Mouse (Mus musculus): ENCODE results near the gene Sirt7. TPM values are rescaled to one million over a fixed set of nuclear protein-coding genes. Genes with fewer than 3 reads are reported as not detected.

Sirt7 gene
- polyA plus RNA-seq, 1 experiment: 10.8 TPM

GRCm38 (mm10) chr11:120579316-120580107 is 45.5 kb downstream of the Sirt7 start:
- no peak overlapping the region for H3K9ac ChIP-seq (ENCODE audit: low read depth, poor library complexity, severe bottlenecking)
- peaks cover 22% of the 10 kb centered on the region for H3K36me3 ChIP-seq (ENCODE audit: control insufficient read depth, insufficient read depth, low read length, poor library complexity, severe bottlenecking)
- H3K4me1 ChIP-seq (ENCODE audit: control insufficient read depth, insufficient read depth, low read length): peaks cover 4% of the 10 kb centered on the region
- no peak overlapping the region for H3K4me3 ChIP-seq (ENCODE audit: low read depth, low read length)
- no peaks in the 10 kb centered on the region for H3K9me3 ChIP-seq (replicated peaks; ENCODE audit: control insufficient read depth, insufficient read depth, low read length, poor library complexity, severe bottlenecking)
- TF ChIP-seq CTCF (IDR thresholded peaks at IDR 0.05; ENCODE audit: low read depth, low read length) (peak; percentile 67), EP300 (IDR thresholded peaks at IDR 0.05; ENCODE audit: insufficient read depth, low read depth, low read length) (no peak)
- H3K27ac ChIP-seq (ENCODE audit: insufficient read depth, low read length): no peak overlapping the region
- no peaks in the 10 kb centered on the region for H3K27me3 ChIP-seq (ENCODE audit: control insufficient read depth, insufficient read depth, low read length, poor library complexity, severe bottlenecking)

- peaks cover 4% of the 10 kb centered on the region for H3K4me1 ChIP-seq (ENCODE audit: control insufficient read depth, insufficient read depth, low read length)
- TF ChIP-seq EP300 (IDR thresholded peaks at IDR 0.05; ENCODE audit: insufficient read depth, low read depth, low read length) (no peak), CTCF (IDR thresholded peaks at IDR 0.05; ENCODE audit: low read depth, low read length) (no peak), POLR2A (IDR thresholded peaks at IDR 0.05; ENCODE audit: insufficient read depth, low read length) (no peak)
- no peaks in the 10 kb centered on the region for H3K9me3 ChIP-seq (replicated peaks; ENCODE audit: control insufficient read depth, insufficient read depth, low read length, poor library complexity, severe bottlenecking)
- H3K36me3 ChIP-seq (ENCODE audit: control insufficient read depth, insufficient read depth, low read length, poor library complexity, severe bottlenecking): peaks cover 22% of the 10 kb centered on the region
- no peak overlapping the region for H3K4me3 ChIP-seq (ENCODE audit: low read depth, low read length)
- H3K9ac ChIP-seq (ENCODE audit: low read depth, poor library complexity, severe bottlenecking): no peak overlapping the region
- no peak overlapping the region for H3K27ac ChIP-seq (ENCODE audit: insufficient read depth, low read length)
- H3K27me3 ChIP-seq (ENCODE audit: control insufficient read depth, insufficient read depth, low read length, poor library complexity, severe bottlenecking): no peaks in the 10 kb centered on the region
These were observed 46.3 kb downstream of the Sirt7 start for GRCm38 (mm10) chr11:120578694-120579243.

- Histone ChIP-seq H3K36me3 (ENCODE audit: control insufficient read depth, insufficient read depth, low read length, poor library complexity, severe bottlenecking) (peaks cover 22% of the 10 kb centered on the region), H3K27me3 (ENCODE audit: control insufficient read depth, insufficient read depth, low read length, poor library complexity, severe bottlenecking) (no peaks in the 10 kb centered on the region), H3K9ac (ENCODE audit: low read depth, poor library complexity, severe bottlenecking) (no peak overlapping the region), H3K9me3 (replicated peaks; ENCODE audit: control insufficient read depth, insufficient read depth, low read length, poor library complexity, severe bottlenecking) (no peaks in the 10 kb centered on the region), H3K4me3 (ENCODE audit: low read depth, low read length) (no peak overlapping the region), H3K27ac (ENCODE audit: insufficient read depth, low read length) (no peak overlapping the region), H3K4me1 (ENCODE audit: control insufficient read depth, insufficient read depth, low read length) (peaks cover 4% of the 10 kb centered on the region)
- TF ChIP-seq POLR2A (IDR thresholded peaks at IDR 0.05; ENCODE audit: insufficient read depth, low read length) (no peak), CTCF (IDR thresholded peaks at IDR 0.05; ENCODE audit: low read depth, low read length) (no peak), EP300 (IDR thresholded peaks at IDR 0.05; ENCODE audit: insufficient read depth, low read depth, low read length) (no peak)
These were observed 46.9 kb downstream of the Sirt7 start for GRCm38 (mm10) chr11:120578024-120578693.

- H3K27ac ChIP-seq (ENCODE audit: insufficient read depth, low read length): no peak overlapping the region
- TF ChIP-seq EP300 (IDR thresholded peaks at IDR 0.05; ENCODE audit: insufficient read depth, low read depth, low read length): no peak
- TF ChIP-seq CTCF (IDR thresholded peaks at IDR 0.05; ENCODE audit: low read depth, low read length): no peak
- TF ChIP-seq POLR2A (IDR thresholded peaks at IDR 0.05; ENCODE audit: insufficient read depth, low read length): no peak
- H3K4me1 ChIP-seq (ENCODE audit: control insufficient read depth, insufficient read depth, low read length): peaks cover 4% of the 10 kb centered on the region
- peaks cover 22% of the 10 kb centered on the region for H3K36me3 ChIP-seq (ENCODE audit: control insufficient read depth, insufficient read depth, low read length, poor library complexity, severe bottlenecking)
- no peak overlapping the region for H3K9ac ChIP-seq (ENCODE audit: low read depth, poor library complexity, severe bottlenecking)
- H3K9me3 ChIP-seq (replicated peaks; ENCODE audit: control insufficient read depth, insufficient read depth, low read length, poor library complexity, severe bottlenecking): no peaks in the 10 kb centered on the region
- no peaks in the 10 kb centered on the region for H3K27me3 ChIP-seq (ENCODE audit: control insufficient read depth, insufficient read depth, low read length, poor library complexity, severe bottlenecking)
- no peak overlapping the region for H3K4me3 ChIP-seq (ENCODE audit: low read depth, low read length)
These were observed 47.6 kb downstream of the Sirt7 start for GRCm38 (mm10) chr11:120577211-120578023.

- Histone ChIP-seq H3K27ac (ENCODE audit: insufficient read depth, low read length) (no peak overlapping the region), H3K36me3 (ENCODE audit: control insufficient read depth, insufficient read depth, low read length, poor library complexity, severe bottlenecking) (peaks cover 22% of the 10 kb centered on the region), H3K9me3 (replicated peaks; ENCODE audit: control insufficient read depth, insufficient read depth, low read length, poor library complexity, severe bottlenecking) (no peaks in the 10 kb centered on the region), H3K4me3 (ENCODE audit: low read depth, low read length) (no peak overlapping the region), H3K27me3 (ENCODE audit: control insufficient read depth, insufficient read depth, low read length, poor library complexity, severe bottlenecking) (no peaks in the 10 kb centered on the region), H3K9ac (ENCODE audit: low read depth, poor library complexity, severe bottlenecking) (no peak overlapping the region), H3K4me1 (ENCODE audit: control insufficient read depth, insufficient read depth, low read length) (peaks cover 4% of the 10 kb centered on the region)
- no peak for TF ChIP-seq CTCF (IDR thresholded peaks at IDR 0.05; ENCODE audit: low read depth, low read length)
These were observed 48.6 kb downstream of the Sirt7 start for GRCm38 (mm10) chr11:120576365-120576981.
